Mouse (Mus musculus) erythroblast, embryonic 14.5 days (primary cell): Measurements from ENCODE around the gene Fbxo7.

Source experiments
- GATA1 ChIP-seq: IDR thresholded peaks from 2 replicates; pipeline ENCODE4 v1.6.1; 2012; ENCODE audit warnings: low read length, inconsistent platforms, mixed read lengths
- TAL1 ChIP-seq: IDR thresholded peaks from 3 replicates; pipeline ENCODE4 v1.6.1; 2012; ENCODE audit warnings: low read length, inconsistent platforms, mixed read lengths

DNA sequence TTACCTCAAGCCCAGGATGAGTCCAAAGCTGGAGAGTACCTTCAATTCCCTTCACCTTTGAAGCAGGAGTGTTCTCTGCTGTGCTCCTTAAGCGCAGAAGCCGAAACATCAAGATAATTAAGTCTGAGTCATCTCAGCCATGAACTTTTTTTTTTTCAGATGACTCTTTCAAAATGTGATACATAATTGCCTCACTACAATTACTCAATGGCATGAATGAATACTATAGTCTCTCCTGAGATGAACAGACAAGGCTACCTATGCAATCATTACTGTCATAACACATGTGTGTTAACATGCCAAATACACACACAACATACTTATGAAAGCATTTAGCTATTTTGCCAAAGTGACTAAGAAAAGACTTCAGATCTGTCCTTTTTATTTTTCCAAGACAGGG, 10.0 kb upstream of the Fbxo7 start, which contains the start of gene Bpifc:
- no peak for TF ChIP-seq GATA1
- no peak for TF ChIP-seq TAL1
